29 mouse cellular contexts compared by ENCODE assay signal in the genomic region with DNA sequence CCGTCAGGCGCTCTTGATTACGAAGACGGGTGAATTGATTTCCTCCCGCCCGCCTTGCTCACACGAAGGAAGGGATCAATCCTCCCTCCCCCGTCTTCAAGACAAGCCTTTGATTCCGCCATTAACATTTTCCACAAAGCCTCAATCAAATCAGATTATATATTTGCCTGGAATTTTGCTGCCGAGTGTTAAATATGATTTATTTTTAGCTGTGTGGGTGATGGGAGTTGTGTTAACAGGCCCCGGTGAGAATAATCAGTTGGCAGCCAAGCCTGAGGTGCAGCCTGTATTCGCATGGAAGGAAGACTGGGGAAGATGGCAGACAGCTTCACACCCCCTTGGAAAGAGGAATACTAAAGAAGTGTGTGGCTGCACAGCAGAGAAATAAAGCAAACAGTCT. TPM values are rescaled to one million over a fixed set of nuclear protein-coding genes. Genes with fewer than 3 reads are reported as not detected.
DNase-seq lines count a peak whose midpoint lies in the region; ATAC-seq and TF ChIP-seq lines count a peak whose summit lies in the region.
"Had no signal": no experiment of that assay in that cellular context is flagged by ENCODE, and none has a peak within 500 bp of the region (broad histone marks: within the 10 kb centered on the region; RNA-seq: fewer than 3 reads in every experiment).

No protein-coding gene starts in this region.

- peak overlapping the region; percentile 78 for H3K27ac ChIP-seq in forebrain, embryonic 15.5 days (replicated peaks)
- no peak overlapping the region for H3K27ac ChIP-seq in forebrain, embryonic 11.5 days (ENCODE audit: low read depth, low read length)
- peak overlapping the region; percentile 32; the same call in 1 of the 2 replicates for H3K27ac ChIP-seq in heart, postnatal 0 days (ENCODE audit: low read depth)
- H3K27ac ChIP-seq in ES-Bruce4 (ENCODE audit: insufficient read depth, low read length) = no peak overlapping the region
- H3K27ac ChIP-seq in forebrain, embryonic 16.5 days (ENCODE audit: low read length) = peak overlapping the region; percentile 72
- H3K27ac ChIP-seq: embryonic facial prominence, embryonic 13.5 days; limb, embryonic 12.5 days; macrophage; stomach, embryonic 15.5 days had no signal

- no peak for TF ChIP-seq EP300 in heart, postnatal 0 days (IDR thresholded peaks at IDR 0.05; ENCODE audit: low read depth)
- TF ChIP-seq EP300 in ES-Bruce4 (IDR thresholded peaks at IDR 0.05; ENCODE audit: insufficient read depth, low read depth, low read length) = no peak

- ATAC-seq in forebrain, embryonic 15.5 days (replicated peaks) = 0 out of 2 replicates have a peak, but pooled peaks have one; percentile 33
- ATAC-seq in forebrain, embryonic 11.5 days (replicated peaks; ENCODE audit: low FRiP score) = no peak
- ATAC-seq in heart, postnatal 0 days (ENCODE audit: insufficient read depth, low read depth) = no peak
- peak; percentile 56 for ATAC-seq in forebrain, embryonic 16.5 days
- ATAC-seq: CD4-positive, CD25-positive, alpha-beta regulatory T cell, adult 4 months; hindbrain, embryonic 16.5 days; intestine, embryonic 16.5 days; liver, postnatal 0 days; lung, postnatal 0 days; Patski had no signal

- TF ChIP-seq CTCF in heart, postnatal 0 days (IDR thresholded peaks at IDR 0.05; ENCODE audit: low read depth) = no peak
- no peak for TF ChIP-seq CTCF in ES-Bruce4 (IDR thresholded peaks at IDR 0.05; ENCODE audit: low read depth, low read length)

- H3K9ac ChIP-seq in forebrain, embryonic 15.5 days (replicated peaks) = no peak overlapping the region
- no peak overlapping the region for H3K9ac ChIP-seq in forebrain, embryonic 11.5 days (ENCODE audit: low read length)
- no peak overlapping the region for H3K9ac ChIP-seq in heart, postnatal 0 days (replicated peaks; ENCODE audit: low read depth, low read length)
- peak overlapping the region; percentile 18; the same call in 1 of the 2 replicates for H3K9ac ChIP-seq in ES-Bruce4 (ENCODE audit: low read depth, poor library complexity, severe bottlenecking)
- no peak overlapping the region for H3K9ac ChIP-seq in forebrain, embryonic 16.5 days (replicated peaks; ENCODE audit: low read depth, low read length)
- H3K9ac ChIP-seq: embryonic facial prominence, embryonic 13.5 days; limb, embryonic 12.5 days; liver, postnatal 0 days; stomach, embryonic 15.5 days had no signal

- peaks cover 28% of the 10 kb centered on the region for H3K4me1 ChIP-seq in forebrain, embryonic 15.5 days
- no peaks in the 10 kb centered on the region; the same call in 1 of the 2 replicates for H3K4me1 ChIP-seq in forebrain, embryonic 11.5 days (replicated peaks; ENCODE audit: control insufficient read depth, insufficient read depth, low read length)
- H3K4me1 ChIP-seq in heart, postnatal 0 days (ENCODE audit: control insufficient read depth, insufficient read depth) = peaks cover 16% of the 10 kb centered on the region; the same call in 1 of the 2 replicates
- H3K4me1 ChIP-seq in ES-Bruce4 (ENCODE audit: control insufficient read depth, insufficient read depth, low read length) = peaks cover 4% of the 10 kb centered on the region
- peaks cover 22% of the 10 kb centered on the region for H3K4me1 ChIP-seq in forebrain, embryonic 16.5 days (replicated peaks; ENCODE audit: control insufficient read depth, insufficient read depth, low read length)
- H3K4me1 ChIP-seq: limb, embryonic 12.5 days had no signal

- H3K36me3 ChIP-seq in forebrain, embryonic 15.5 days = no peaks in the 10 kb centered on the region
- H3K36me3 ChIP-seq in forebrain, embryonic 11.5 days (ENCODE audit: control insufficient read depth, insufficient read depth, low read length) = no peaks in the 10 kb centered on the region
- H3K36me3 ChIP-seq in heart, postnatal 0 days (replicated peaks; ENCODE audit: control insufficient read depth, insufficient read depth, low read length) = no peaks in the 10 kb centered on the region
- no peaks in the 10 kb centered on the region for H3K36me3 ChIP-seq in ES-Bruce4 (ENCODE audit: control insufficient read depth, insufficient read depth, low read length, poor library complexity, severe bottlenecking)
- H3K36me3 ChIP-seq in forebrain, embryonic 16.5 days (ENCODE audit: control insufficient read depth, insufficient read depth) = no peaks in the 10 kb centered on the region
- H3K36me3 ChIP-seq: embryonic facial prominence, embryonic 13.5 days; stomach, embryonic 15.5 days had no signal

- H3K9me3 ChIP-seq in forebrain, embryonic 15.5 days = no peaks in the 10 kb centered on the region
- H3K9me3 ChIP-seq in forebrain, embryonic 11.5 days (ENCODE audit: control insufficient read depth, low read length) = no peaks in the 10 kb centered on the region
- H3K9me3 ChIP-seq in heart, postnatal 0 days (replicated peaks; ENCODE audit: control insufficient read depth, low read length) = no peaks in the 10 kb centered on the region
- no peaks in the 10 kb centered on the region for H3K9me3 ChIP-seq in ES-Bruce4 (replicated peaks; ENCODE audit: control insufficient read depth, insufficient read depth, low read length, poor library complexity, severe bottlenecking)
- no peaks in the 10 kb centered on the region for H3K9me3 ChIP-seq in forebrain, embryonic 16.5 days (ENCODE audit: control insufficient read depth, low read length)
- H3K9me3 ChIP-seq: embryonic facial prominence, embryonic 13.5 days; G1E; limb, embryonic 12.5 days; stomach, embryonic 15.5 days had no signal

- DNase-seq in forebrain, embryonic 11.5 days (ENCODE audit: low spot score) = no peak
- DNase-seq in heart, postnatal 0 days (ENCODE audit: low spot score) = no peak
- DNase-seq in heart, postnatal 14 days = no peak
- DNase-seq in cerebellum, adult 9-11 months = no peak
- DNase-seq in gastrocnemius, postnatal 25 days = no peak
- DNase-seq: cerebellum, adult 2 months; cerebellum, postnatal 36 days; embryo, embryonic 11 days; gastrocnemius, postnatal 14 days; heart, adult 18-20 months; kidney, adult 9 months; kidney, postnatal 14 days; liver, postnatal 0 days; thymus, postnatal 36 days had no signal

- intact Hi-C loops in heart, postnatal 14 days (cut with DNase I) = no loop called here

- no peak overlapping the region for H3K4me3 ChIP-seq in forebrain, embryonic 15.5 days
- no peak overlapping the region for H3K4me3 ChIP-seq in forebrain, embryonic 11.5 days (ENCODE audit: low read depth, low read length)
- no peak overlapping the region for H3K4me3 ChIP-seq in heart, postnatal 0 days (ENCODE audit: low read depth, low read length)
- H3K4me3 ChIP-seq in ES-Bruce4 (ENCODE audit: low read depth, low read length) = no peak overlapping the region
- H3K4me3 ChIP-seq in forebrain, embryonic 16.5 days (replicated peaks; ENCODE audit: low read length) = no peak overlapping the region
- H3K4me3 ChIP-seq: embryonic facial prominence, embryonic 13.5 days; erythroblast, embryonic 14.5 days; limb, embryonic 12.5 days; stomach, embryonic 15.5 days had no signal

- 68% methylated on average over 12 of the region's 12 CpGs for WGBS in forebrain, embryonic 15.5 days
- 93% methylated on average over 12 of the region's 12 CpGs for WGBS in forebrain, embryonic 11.5 days
- WGBS in heart, postnatal 0 days = 59% methylated on average over 12 of the region's 12 CpGs
- 69% methylated on average over 12 of the region's 12 CpGs for WGBS in forebrain, embryonic 16.5 days

- TF ChIP-seq POLR2A in ES-Bruce4 (IDR thresholded peaks at IDR 0.05; ENCODE audit: insufficient read depth, low read length) = no peak

- H3K27me3 ChIP-seq in forebrain, embryonic 15.5 days = no peaks in the 10 kb centered on the region
- H3K27me3 ChIP-seq in forebrain, embryonic 11.5 days (ENCODE audit: control insufficient read depth, insufficient read depth, low read length) = no peaks in the 10 kb centered on the region
- H3K27me3 ChIP-seq in heart, postnatal 0 days (ENCODE audit: control insufficient read depth, insufficient read depth, low read length) = no peaks in the 10 kb centered on the region
- no peaks in the 10 kb centered on the region for H3K27me3 ChIP-seq in ES-Bruce4 (ENCODE audit: control insufficient read depth, insufficient read depth, low read length, poor library complexity, severe bottlenecking)
- H3K27me3 ChIP-seq in forebrain, embryonic 16.5 days (replicated peaks; ENCODE audit: control insufficient read depth, insufficient read depth, low read length) = no peaks in the 10 kb centered on the region
- H3K27me3 ChIP-seq: embryonic facial prominence, embryonic 13.5 days; limb, embryonic 12.5 days; Patski; stomach, embryonic 15.5 days had no signal

- no peak overlapping the region for H3K4me2 ChIP-seq in forebrain, embryonic 15.5 days (replicated peaks)
- H3K4me2 ChIP-seq in forebrain, embryonic 11.5 days (ENCODE audit: low read depth, low read length, severe bottlenecking) = no peak overlapping the region
- 0 out of 2 replicates have a peak overlapping the region, but pooled peaks have one; percentile 21 for H3K4me2 ChIP-seq in heart, postnatal 0 days (ENCODE audit: low read depth, low read length)
- no peak overlapping the region for H3K4me2 ChIP-seq in forebrain, embryonic 16.5 days (ENCODE audit: low read length)
- H3K4me2 ChIP-seq: embryonic facial prominence, embryonic 13.5 days; limb, embryonic 12.5 days; liver, embryonic 11.5 days; stomach, embryonic 15.5 days had no signal

RNA-seq across cellular contexts. Expression of a gene that starts 46.3 kb away (rescaled TPM):
- polyA plus RNA-seq in forebrain, embryonic 15.5 days (2015; fragmentation: Nextera tagmentation; extraction: Ambion mirVana) = 43.4 and 46.7 TPM in 2 replicates
- polyA plus RNA-seq in forebrain, embryonic 11.5 days (2014; fragmentation: Nextera tagmentation; extraction: Ambion mirVana) = 34.2 and 35.7 TPM in 2 replicates
- 27.9 and 28.7 TPM in 2 replicates for total RNA-seq in heart, postnatal 0 days (2014; rRNA removed; ENCODE audit: low replicate concordance)
- 29.2 and 31.6 TPM in 2 replicates for polyA plus RNA-seq in heart, postnatal 0 days (2015; fragmentation: Nextera tagmentation; extraction: Ambion mirVana)
- total RNA-seq in heart, postnatal 14 days (2021) = 10 to 100 TPM; 67.9 to 68.4 TPM
- 25.4 and 27.1 TPM in 2 replicates for polyA plus RNA-seq in ES-Bruce4 (2011; ENCODE audit: insufficient read depth, insufficient read length, low read depth, missing spikeins)
- 51.3 and 51.6 TPM in 2 replicates for polyA plus RNA-seq in forebrain, embryonic 16.5 days (2015; fragmentation: Nextera tagmentation; extraction: Ambion mirVana)
- total RNA-seq in gastrocnemius, postnatal 25 days (2021) = 10 to 100 TPM; 89.2 TPM

RNA-seq across cellular contexts. Expression of a gene that starts 55.1 kb away (rescaled TPM):
- polyA plus RNA-seq in forebrain, embryonic 15.5 days (2015; fragmentation: Nextera tagmentation; extraction: Ambion mirVana) = 149 TPM in 2 replicates
- polyA plus RNA-seq in forebrain, embryonic 11.5 days (2014; fragmentation: Nextera tagmentation; extraction: Ambion mirVana) = 213 and 218 TPM in 2 replicates
- 26.7 and 45.6 TPM in 2 replicates for total RNA-seq in heart, postnatal 0 days (2014; rRNA removed; ENCODE audit: low replicate concordance)
- 153 and 158 TPM in 2 replicates for polyA plus RNA-seq in heart, postnatal 0 days (2015; fragmentation: Nextera tagmentation; extraction: Ambion mirVana)
- total RNA-seq in heart, postnatal 14 days (2021) = 10 to 100 TPM; 81.7 to 84.0 TPM
- polyA plus RNA-seq in ES-Bruce4 (2011; ENCODE audit: insufficient read depth, insufficient read length, low read depth, missing spikeins) = 155 and 167 TPM in 2 replicates
- 148 and 153 TPM in 2 replicates for polyA plus RNA-seq in forebrain, embryonic 16.5 days (2015; fragmentation: Nextera tagmentation; extraction: Ambion mirVana)
- 100 to 1,000 TPM in 1 of 2 experiments, 10 to 100 TPM in 1; 92.3 to 104 TPM for total RNA-seq in gastrocnemius, postnatal 25 days (2021)

Comparison
In these comparisons a context has a peak if more than half of its experiments do, and no peak if none do; other contexts are left out.
1. ATAC-seq: peak in forebrain, embryonic 15.5 days (single experiment) and forebrain, embryonic 16.5 days (single experiment); none in forebrain, embryonic 11.5 days (single experiment) and heart, postnatal 0 days (single experiment).
2. H3K27ac ChIP-seq: peak in forebrain, embryonic 15.5 days (single experiment), heart, postnatal 0 days (single experiment) and forebrain, embryonic 16.5 days (single experiment); none in forebrain, embryonic 11.5 days (single experiment) and ES-Bruce4 (single experiment).